Mouse (Mus musculus): Measurements from ENCODE around the gene Rab5c.
A peak's percentile ranks its signal among the peaks of the same experiment; 100 is the strongest.

DNA sequence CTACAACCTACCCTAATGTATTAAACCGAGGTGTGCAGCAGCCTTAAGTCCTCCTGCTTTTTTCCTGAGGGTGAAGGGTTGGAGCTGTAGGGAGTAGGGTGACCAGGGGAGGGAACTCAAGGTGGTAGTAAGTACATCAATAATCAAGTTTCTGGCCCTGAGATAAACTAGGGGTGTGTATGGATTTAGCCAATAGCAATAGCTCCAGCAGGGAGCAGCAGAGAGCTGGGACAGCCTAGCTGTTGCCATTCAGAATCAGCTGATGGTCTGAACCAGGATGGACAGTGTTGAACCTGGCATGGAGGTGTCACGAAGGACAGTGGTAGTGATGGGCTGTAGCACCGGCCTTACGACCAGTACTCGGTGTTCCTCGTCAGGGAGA, 23.5 kb downstream of the Rab5c start:
- TF ChIP-seq POLR2A (IDR thresholded peaks at IDR 0.05; ENCODE audit: low read depth, low read length) (no peak), CTCF (conservative IDR thresholded peaks at IDR 0.05; ENCODE audit: insufficient read depth, insufficient read length, low read depth, low read length) (peak; percentile 93)
